Mouse (Mus musculus) intestine, embryonic 14.5 days (tissue): ENCODE data around the gene Vasp. TPM values are rescaled to one million over a fixed set of nuclear protein-coding genes. Genes with fewer than 3 reads are reported as not detected.
A peak's percentile ranks its signal among the peaks of the same experiment; 100 is the strongest.

Experiments used
- ATAC-seq: fragments of 200-750 bp; cut with Nextera tagmentation; replicated peaks from 2 replicates; pipeline ENCODE4 v1.8.0; 2017; ENCODE audit warnings: low read depth, moderate number of reproducible peaks, moderate TSS enrichment, moderate library complexity; ENCODE audit not compliant: low FRiP score, low TSS enrichment
- DNase-seq: peaks from one replicate; pipeline ENCODE4 v3.0.0-alpha.2; 2018; ENCODE audit warnings: low spot score
- H3K27ac ChIP-seq: fragments of 300-500 bp; sonication (generic); 2 replicates; pipeline ENCODE4 v1.5.1; 2014; ENCODE audit warnings: low read depth, mild to moderate bottlenecking, control low read depth
- H3K27me3 ChIP-seq: fragments of 300-500 bp; sonication (generic); replicated peaks from 2 replicates; pipeline ENCODE4 v1.6.1; 2014; ENCODE audit warnings: low read length, control low read depth; ENCODE audit not compliant: control insufficient read depth, insufficient read depth
- H3K36me3 ChIP-seq: fragments of 300-500 bp; sonication (generic); 2 replicates; pipeline ENCODE4 v1.6.1; 2014; ENCODE audit warnings: low read length, control low read depth; ENCODE audit not compliant: control insufficient read depth, insufficient read depth
- H3K4me1 ChIP-seq: fragments of 300-500 bp; sonication (generic); replicated peaks from 2 replicates; pipeline ENCODE4 v1.6.1; 2014; ENCODE audit warnings: low read length, control low read depth, mixed read lengths; ENCODE audit not compliant: control insufficient read depth, insufficient read depth
- H3K4me2 ChIP-seq: fragments of 300-500 bp; sonication (generic); 2 replicates; pipeline ENCODE4 v1.6.1; 2014; ENCODE audit warnings: low read length
- H3K4me3 ChIP-seq: fragments of 300-500 bp; sonication (generic); 2 replicates; pipeline ENCODE4 v1.5.1; 2014; ENCODE audit warnings: low read depth, low read length, control low read depth, mixed read lengths
- H3K9ac ChIP-seq: fragments of 300-500 bp; sonication (generic); 2 replicates; pipeline ENCODE4 v1.6.1; 2014; ENCODE audit warnings: mild to moderate bottlenecking, low read length
- H3K9me3 ChIP-seq: fragments of 300-500 bp; sonication (generic); 2 replicates; pipeline ENCODE4 v1.6.1; 2016; ENCODE audit warnings: low read length, control low read depth; ENCODE audit not compliant: control insufficient read depth
- WGBS: fragments of 180-500 bp; shearing (Covaris S2); extraction: QIAGEN DNeasy Blood & Tissue Kit; methylation state at CpG from one replicate; pipeline ENCODE4 v1.1.7; 2014; 5-methylcytosine and 5-hydroxymethylcytosine counted together
- polyA plus RNA-seq: library from polyadenylated mRNA; unstranded; fragments of >200 nt; fragmentation: Nextera tagmentation; extraction: Ambion mirVana; gene quantifications from 2 replicates; pipeline ENCODE4 v1.2.1, GENCODE M21; 2014

Gene Vasp
- polyA plus RNA-seq, 1 experiment from 2014 or later = 78.5 TPM

GRCm38 (mm10) chr7:19305413-19305735 is 33.8 kb upstream of the Vasp start:
- WGBS = 8% methylated on average over 6 of the region's 6 CpGs
- ATAC-seq = no peak
- H3K27me3 ChIP-seq = peaks cover 57% of the 10 kb centered on the region
- H3K9me3 ChIP-seq = no peaks in the 10 kb centered on the region
- no peak for DNase-seq
- H3K4me1 ChIP-seq = peaks cover 24% of the 10 kb centered on the region
- no peaks in the 10 kb centered on the region for H3K36me3 ChIP-seq
- H3K4me3 ChIP-seq = peak overlapping the region; percentile 37; the same call in 1 of the 2 replicates
- no peak overlapping the region for H3K27ac ChIP-seq
- peak overlapping the region; percentile 52; the same call in 1 of the 2 replicates for H3K4me2 ChIP-seq
- no peak overlapping the region for H3K9ac ChIP-seq

DNA sequence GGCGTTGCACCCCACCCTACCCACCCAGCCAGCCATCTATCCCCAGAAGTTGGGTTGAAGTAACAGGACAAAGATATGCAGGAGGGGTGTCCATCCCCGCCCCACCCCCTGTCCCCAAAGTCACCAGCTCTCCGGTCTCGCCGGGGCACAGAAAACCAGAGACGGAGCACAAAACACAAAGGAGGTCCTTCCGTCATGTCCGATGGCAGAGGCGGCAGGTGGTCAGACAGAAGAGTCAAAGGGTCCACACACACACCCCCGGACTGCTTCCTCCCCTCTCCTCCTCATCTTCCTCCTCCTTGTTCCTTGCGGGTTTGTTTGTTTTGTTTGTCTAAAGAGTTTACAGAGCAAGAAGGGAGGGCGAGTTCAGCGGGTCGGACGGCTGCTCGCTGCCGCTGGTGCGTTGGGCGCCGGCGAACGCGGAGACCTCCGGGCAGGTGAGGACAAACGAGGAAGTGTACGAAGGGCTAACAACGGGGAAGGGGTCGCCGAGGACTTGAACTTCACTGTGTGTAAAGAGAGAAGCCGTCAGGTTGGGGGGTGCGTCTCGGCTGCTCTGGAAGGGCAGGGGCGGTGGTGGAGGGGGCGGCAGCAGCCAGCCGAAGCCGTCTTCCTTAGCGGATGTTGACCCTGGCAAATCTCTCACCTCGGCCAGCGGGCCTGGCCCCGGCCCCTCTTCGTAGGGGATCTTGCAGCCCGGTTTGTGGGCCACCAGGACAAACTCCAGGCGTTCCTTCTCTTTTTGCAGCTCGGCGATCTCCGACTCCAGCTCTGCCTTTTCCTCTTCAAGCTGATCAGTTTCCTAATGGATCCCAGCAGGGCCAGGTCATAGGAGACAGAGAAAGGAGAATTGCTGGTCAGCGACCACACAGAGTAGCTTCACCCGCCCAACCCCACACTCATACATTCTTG is 33.1 kb upstream of the Vasp start:
- Histone ChIP-seq H3K4me1 (peaks cover 26% of the 10 kb centered on the region), H3K27ac (no peak overlapping the region), H3K4me2 (peak overlapping the region; percentile 52), H3K27me3 (peaks cover 57% of the 10 kb centered on the region), H3K36me3 (no peaks in the 10 kb centered on the region), H3K9ac (peak overlapping the region; percentile 27; the same call in 1 of the 2 replicates), H3K9me3 (no peaks in the 10 kb centered on the region), H3K4me3 (peak overlapping the region; percentile 37)
- DNase-seq (no peak), ATAC-seq (no peak)
- WGBS = 3% methylated on average over 48 of the region's 48 CpGs

GRCm38 (mm10) chr7:19303770-19304169 is 32.2 kb upstream of the Vasp start:
- peaks cover 57% of the 10 kb centered on the region for H3K27me3 ChIP-seq

GRCm38 (mm10) chr7:19303046-19303305 is 31.4 kb upstream of the Vasp start:
- no peak for ATAC-seq
- no peak overlapping the region for H3K27ac ChIP-seq

More at GRCm38 (mm10) chr7:19303770-19304169, 32.2 kb upstream of the Vasp start:
- H3K27ac ChIP-seq = no peak overlapping the region
- H3K4me1 ChIP-seq = peaks cover 18% of the 10 kb centered on the region
- no peak overlapping the region for H3K9ac ChIP-seq
- ATAC-seq (no peak), DNase-seq (peak; percentile 90)
- H3K4me3 ChIP-seq = peak overlapping the region; percentile 4; the same call in 1 of the 2 replicates
- H3K36me3 ChIP-seq = no peaks in the 10 kb centered on the region
- WGBS = 1% methylated on average over 16 of the region's 16 CpGs
- H3K4me2 ChIP-seq = peak overlapping the region; percentile 52
- H3K9me3 ChIP-seq = no peaks in the 10 kb centered on the region

DNA sequence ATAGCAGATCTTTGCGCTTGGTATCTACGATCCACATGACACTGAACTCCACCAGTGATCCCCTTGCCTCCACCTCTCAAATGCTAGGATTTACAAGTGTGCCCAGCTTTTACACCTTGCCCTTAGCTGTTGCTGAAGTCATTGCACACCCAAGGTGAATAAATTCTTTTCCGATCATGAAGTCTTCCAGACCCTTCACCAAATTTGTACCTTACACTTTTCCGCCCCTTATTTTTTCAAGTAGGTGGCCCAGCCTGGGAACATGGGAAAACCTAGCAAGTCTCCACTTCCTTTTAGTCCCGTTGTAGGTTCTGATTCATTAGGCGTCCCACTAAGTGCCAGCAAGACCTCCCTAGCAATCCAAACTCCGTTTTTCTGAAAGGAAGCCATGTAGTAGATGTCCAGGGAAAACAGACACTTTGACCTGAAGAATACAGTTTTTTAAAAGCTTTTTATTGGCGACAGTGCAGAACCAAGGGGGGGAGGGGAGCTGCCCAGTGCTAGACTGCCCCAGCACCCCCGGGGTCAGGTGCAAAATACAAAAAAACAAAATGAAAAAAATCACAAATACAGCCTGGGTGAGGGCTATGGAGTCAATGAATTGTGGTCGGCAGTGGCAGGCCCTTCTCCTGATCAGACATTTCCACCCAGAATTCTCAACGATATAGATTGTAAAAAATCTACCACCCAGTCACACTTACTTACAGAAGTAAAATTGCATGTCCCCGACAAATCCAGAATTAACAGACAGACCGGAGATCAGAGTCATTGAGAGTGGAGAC is 30.8 kb upstream of the Vasp start:
- H3K4me3 ChIP-seq = no peak overlapping the region
- 52% methylated on average over 13 of the region's 13 CpGs for WGBS

More at GRCm38 (mm10) chr7:19303046-19303305, 31.4 kb upstream of the Vasp start:
- Histone ChIP-seq H3K4me1 (peaks cover 17% of the 10 kb centered on the region), H3K4me3 (no peak overlapping the region), H3K9ac (no peak overlapping the region), H3K36me3 (no peaks in the 10 kb centered on the region), H3K4me2 (no peak overlapping the region), H3K9me3 (no peaks in the 10 kb centered on the region), H3K27me3 (peaks cover 57% of the 10 kb centered on the region)
- DNase-seq = no peak
- WGBS = 75% methylated on average over 12 of the region's 12 CpGs

DNA sequence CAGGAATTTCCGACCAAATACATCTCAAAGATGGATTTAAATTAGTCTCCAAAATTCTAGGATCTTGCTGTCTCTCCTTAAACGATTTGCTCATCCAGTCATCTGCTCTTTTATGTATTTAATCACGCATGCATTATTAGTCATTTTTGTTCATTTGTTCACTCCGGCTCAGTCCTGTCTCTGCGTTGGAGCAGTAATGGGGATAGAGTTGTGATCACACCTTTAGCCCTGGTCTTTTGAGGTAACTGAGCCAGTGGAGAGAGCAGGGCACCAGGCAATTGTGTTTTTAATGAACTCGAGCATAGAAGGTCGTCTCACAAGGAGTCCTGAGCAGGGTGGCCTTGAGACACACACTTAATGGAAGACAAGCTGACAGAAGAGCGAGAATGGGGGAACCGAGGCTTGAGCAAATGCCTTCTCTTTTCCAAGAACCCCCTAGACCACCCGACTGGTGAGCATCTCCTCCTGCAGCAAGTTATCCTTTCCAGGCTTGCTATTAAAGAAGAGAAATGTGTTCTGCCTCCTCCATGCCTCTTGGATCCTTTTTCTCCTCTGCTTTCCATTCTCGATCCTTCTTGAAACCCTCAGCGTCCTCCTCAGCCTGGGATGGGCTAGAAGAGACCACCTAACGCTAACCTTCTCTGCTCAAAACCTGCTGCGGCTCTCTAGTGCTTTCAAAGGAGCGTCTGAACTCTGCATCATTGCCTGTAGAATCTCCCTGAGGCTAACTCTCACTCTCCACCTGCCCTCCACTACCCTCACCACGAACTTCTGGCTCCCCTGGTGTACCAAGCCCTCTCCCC is 30.0 kb upstream of the Vasp start:
- Histone ChIP-seq H3K9me3 (no peaks in the 10 kb centered on the region), H3K4me2 (peak overlapping the region; percentile 49), H3K27ac (no peak overlapping the region), H3K27me3 (peaks cover 53% of the 10 kb centered on the region), H3K36me3 (no peaks in the 10 kb centered on the region), H3K4me1 (peaks cover 12% of the 10 kb centered on the region), H3K4me3 (peak overlapping the region; percentile 46), H3K9ac (no peak overlapping the region)
- WGBS = 11% methylated on average over 16 of the region's 16 CpGs
- ATAC-seq = no peak
- DNase-seq = no peak

More for the DNA sequence above, 30.8 kb upstream of the Vasp start:
- H3K4me1 ChIP-seq = peaks cover 12% of the 10 kb centered on the region
- DNase-seq (no peak), ATAC-seq (no peak)
- H3K27ac ChIP-seq = no peak overlapping the region
- H3K9me3 ChIP-seq = no peaks in the 10 kb centered on the region
- H3K27me3 ChIP-seq = peaks cover 57% of the 10 kb centered on the region
- no peak overlapping the region for H3K4me2 ChIP-seq
- no peaks in the 10 kb centered on the region for H3K36me3 ChIP-seq
- no peak overlapping the region for H3K9ac ChIP-seq

DNA sequence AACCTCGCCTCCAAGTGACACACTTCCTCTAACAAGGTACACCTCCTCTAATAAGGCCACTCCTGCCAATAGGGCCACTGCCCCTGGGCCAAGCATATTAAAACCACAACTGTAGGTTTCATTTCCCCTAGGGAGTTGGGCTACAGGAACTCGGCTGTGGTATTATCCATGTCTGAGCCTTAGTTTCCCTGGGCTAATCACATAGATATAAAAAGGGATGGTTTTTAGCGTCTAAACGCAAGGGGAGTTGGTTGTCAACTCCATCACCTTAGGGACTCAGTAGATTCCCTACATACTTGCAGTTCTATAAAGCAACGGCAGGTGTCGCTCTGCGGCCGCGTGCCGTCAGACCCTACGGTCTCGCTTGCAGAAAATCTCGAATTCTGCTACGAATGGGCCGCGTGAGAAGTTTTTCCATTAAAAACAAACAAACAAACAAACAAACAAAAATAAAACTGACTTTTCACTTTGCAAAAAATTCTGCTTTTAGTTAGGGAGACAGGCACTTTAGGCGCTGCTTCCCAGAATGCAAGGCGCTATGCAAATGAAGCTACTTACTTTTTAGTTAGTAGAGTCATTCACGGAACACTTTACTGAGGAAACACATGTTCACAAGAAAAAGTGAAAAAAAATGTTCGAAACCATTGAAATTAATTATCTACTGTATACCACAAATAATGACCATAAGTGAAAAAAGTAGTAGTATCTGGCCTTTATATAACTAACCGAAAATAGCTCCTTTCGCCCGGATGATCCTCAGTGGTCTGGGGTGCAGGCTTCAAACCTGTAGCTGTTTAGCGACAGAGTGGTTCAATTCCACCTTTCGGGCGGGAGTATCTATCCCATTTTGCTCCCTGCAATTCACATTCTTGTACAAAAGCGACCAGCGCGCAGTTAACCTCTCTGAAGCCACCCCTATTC is 29.1 kb upstream of the Vasp start:
- peak overlapping the region; percentile 49 for H3K4me2 ChIP-seq
- under 1% methylated on average over 29 of the region's 29 CpGs for WGBS
- peaks cover 44% of the 10 kb centered on the region for H3K27me3 ChIP-seq
- no peaks in the 10 kb centered on the region for H3K36me3 ChIP-seq
- H3K4me3 ChIP-seq = peak overlapping the region; percentile 46
- H3K27ac ChIP-seq = no peak overlapping the region
- no peaks in the 10 kb centered on the region for H3K9me3 ChIP-seq
- peak overlapping the region; percentile 58 for H3K9ac ChIP-seq
- ATAC-seq (peak; percentile 80), DNase-seq (peak; percentile 89)
- peaks cover 12% of the 10 kb centered on the region for H3K4me1 ChIP-seq
